Mouse (Mus musculus): ENCODE results near the gene Slc25a21. TPM values are rescaled to one million over a fixed set of nuclear protein-coding genes. Genes with fewer than 3 reads are reported as not detected.

Slc25a21 gene
- polyA plus RNA-seq, 1 experiment: 0.47 TPM

- DNase-seq (ENCODE audit: low spot score): no peak
These were observed 12.7 kb downstream of the Slc25a21 start for GRCm38 (mm10) chr12:57184401-57185147.

GRCm38 (mm10) chr12:57179465-57180188 lies 17.6 kb downstream of the Slc25a21 start:
- no peak for DNase-seq (ENCODE audit: low spot score)

- DNase-seq (ENCODE audit: low spot score): no peak
These were observed 18.5 kb downstream of the Slc25a21 start for GRCm38 (mm10) chr12:57178818-57179217.

- no peak for DNase-seq (ENCODE audit: low spot score)
These were observed 34.0 kb downstream of the Slc25a21 start for GRCm38 (mm10) chr12:57163294-57163693.

GRCm38 (mm10) chr12:57162840-57163239 lies 34.4 kb downstream of the Slc25a21 start:
- DNase-seq (ENCODE audit: low spot score): no peak

- no peak for DNase-seq (ENCODE audit: low spot score)
These were observed 37.4 kb downstream of the Slc25a21 start for GRCm38 (mm10) chr12:57159904-57160303.

GRCm38 (mm10) chr12:57158266-57158665 lies 39.0 kb downstream of the Slc25a21 start:
- no peak for DNase-seq (ENCODE audit: low spot score)

- no peak for DNase-seq (ENCODE audit: low spot score)
These were observed 58.3 kb downstream of the Slc25a21 start for GRCm38 (mm10) chr12:57138937-57139336.

GRCm38 (mm10) chr12:57137809-57138208 lies 59.5 kb downstream of the Slc25a21 start:
- no peak for DNase-seq (ENCODE audit: low spot score)

GRCm38 (mm10) chr12:57118602-57119001 lies 78.7 kb downstream of the Slc25a21 start:
- no peak for DNase-seq (ENCODE audit: low spot score)

- no peak for DNase-seq (ENCODE audit: low spot score)
These were observed 81.8 kb downstream of the Slc25a21 start for GRCm38 (mm10) chr12:57115516-57115915.

GRCm38 (mm10) chr12:57109363-57109762 lies 87.9 kb downstream of the Slc25a21 start:
- DNase-seq (ENCODE audit: low spot score): no peak

GRCm38 (mm10) chr12:57102322-57102721 lies 95.0 kb downstream of the Slc25a21 start:
- no peak for DNase-seq (ENCODE audit: low spot score)

GRCm38 (mm10) chr12:57100549-57100948 lies 96.7 kb downstream of the Slc25a21 start:
- no peak for DNase-seq (ENCODE audit: low spot score)

- no peak for DNase-seq (ENCODE audit: low spot score)
These were observed 98.2 kb downstream of the Slc25a21 start for GRCm38 (mm10) chr12:57099066-57099465.

GRCm38 (mm10) chr12:57098371-57098770 lies 98.9 kb downstream of the Slc25a21 start:
- no peak for DNase-seq (ENCODE audit: low spot score)

GRCm38 (mm10) chr12:57093107-57093506 lies 104.2 kb downstream of the Slc25a21 start:
- DNase-seq (ENCODE audit: low spot score): no peak

- DNase-seq (ENCODE audit: low spot score): no peak
These were observed 112.8 kb downstream of the Slc25a21 start for GRCm38 (mm10) chr12:57084519-57084918.

GRCm38 (mm10) chr12:57083533-57083932 lies 113.7 kb downstream of the Slc25a21 start:
- DNase-seq (ENCODE audit: low spot score): no peak

- DNase-seq (ENCODE audit: low spot score): no peak
These were observed 120.7 kb downstream of the Slc25a21 start for GRCm38 (mm10) chr12:57076606-57077005.

- no peak for DNase-seq (ENCODE audit: low spot score)
These were observed 124.7 kb downstream of the Slc25a21 start for GRCm38 (mm10) chr12:57072616-57073015.

- no peak for DNase-seq (ENCODE audit: low spot score)
These were observed 128.7 kb downstream of the Slc25a21 start for GRCm38 (mm10) chr12:57068607-57069006.

GRCm38 (mm10) chr12:57019737-57020136 lies 177.5 kb downstream of the Slc25a21 start:
- DNase-seq (ENCODE audit: low spot score): no peak
